Mouse (Mus musculus) bone marrow macrophage, adult 2 months (primary cell): ENCODE measurements around the gene Arid5b. TPM values are rescaled to one million over a fixed set of nuclear protein-coding genes. Genes with fewer than 3 reads are reported as not detected.

ENCODE experiments used
- H3K27ac ChIP-seq: 2 replicates; pipeline ENCODE4 v1.5.1; 2012; ENCODE audit warnings: low read depth, low read length; ENCODE audit not compliant: insufficient read depth
- H3K4me1 ChIP-seq: 2 replicates; pipeline ENCODE4 v1.6.1; 2012; ENCODE audit warnings: low read length; ENCODE audit not compliant: control insufficient read depth, insufficient read depth
- H3K4me3 ChIP-seq: 2 replicates; pipeline ENCODE4 v1.5.1; 2012; ENCODE audit warnings: mild to moderate bottlenecking, low read length, moderate library complexity; ENCODE audit not compliant: insufficient read depth
- CTCF ChIP-seq: IDR thresholded peaks from 2 replicates; pipeline ENCODE4 v1.5.1; 2012; ENCODE audit warnings: low read depth, mild to moderate bottlenecking, low read length, moderate library complexity
- POLR2A ChIP-seq: IDR thresholded peaks from 2 replicates; pipeline ENCODE4 v1.6.1; 2012; ENCODE audit warnings: mild to moderate bottlenecking, low read depth, low read length, borderline replicate concordance
- polyA plus RNA-seq: library from polyadenylated mRNA; stranded (reverse); fragments of >200 nt; gene quantifications from 2 replicates; pipeline ENCODE4 v1.2.4, GENCODE M21; 2012; ENCODE audit not compliant: missing spikeins, insufficient read depth, insufficient read length

Gene Arid5b
- polyA plus RNA-seq: 25.9 and 26.5 TPM in 2 replicates

DNA sequence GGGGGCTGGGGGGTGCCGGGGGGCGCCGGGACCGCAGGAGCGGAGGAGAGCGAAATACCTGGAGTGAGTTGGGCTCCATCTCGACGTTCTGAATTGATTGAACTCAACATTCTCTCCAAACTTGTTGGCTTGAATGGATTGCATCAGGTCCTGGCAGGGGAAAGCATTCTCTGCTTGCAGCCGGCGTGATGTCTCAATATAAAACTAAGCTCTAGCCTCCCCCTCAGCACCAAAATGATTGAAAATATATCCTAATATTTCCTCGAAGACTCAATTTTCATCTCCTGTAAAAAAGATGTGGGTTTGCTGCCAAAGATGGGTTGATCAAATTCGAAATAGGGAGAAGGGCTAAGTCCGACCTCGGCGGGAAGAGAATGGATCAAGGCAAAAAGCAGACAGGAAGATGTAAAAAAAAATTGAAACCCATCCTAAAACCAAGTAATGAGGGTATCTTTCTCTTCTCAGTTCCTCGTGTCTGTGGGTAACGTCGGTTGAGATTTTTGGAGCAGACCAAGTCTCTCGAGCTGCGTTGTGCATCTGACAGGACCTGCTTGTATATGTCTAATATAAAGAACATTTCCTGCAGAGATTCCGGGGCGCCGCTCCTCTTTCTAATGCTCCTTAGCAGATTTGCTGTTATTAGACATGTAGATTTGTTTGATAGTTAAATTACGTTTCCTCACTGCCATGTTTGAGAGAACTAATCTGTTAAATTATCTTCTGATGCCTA is at the start of gene Arid5b:
TSS of gene Arid5b (minus strand) at position 109 of the 730 bp plus-strand sequence.
- Histone ChIP-seq H3K27ac (peak within 1 kb of the TSS; percentile 99), H3K4me3 (peak within 1 kb of the TSS; percentile 96), H3K4me1 (peaks cover 12% of the 10 kb centered on the region)
- TF ChIP-seq POLR2A (no peak), CTCF (no peak)

DNA sequence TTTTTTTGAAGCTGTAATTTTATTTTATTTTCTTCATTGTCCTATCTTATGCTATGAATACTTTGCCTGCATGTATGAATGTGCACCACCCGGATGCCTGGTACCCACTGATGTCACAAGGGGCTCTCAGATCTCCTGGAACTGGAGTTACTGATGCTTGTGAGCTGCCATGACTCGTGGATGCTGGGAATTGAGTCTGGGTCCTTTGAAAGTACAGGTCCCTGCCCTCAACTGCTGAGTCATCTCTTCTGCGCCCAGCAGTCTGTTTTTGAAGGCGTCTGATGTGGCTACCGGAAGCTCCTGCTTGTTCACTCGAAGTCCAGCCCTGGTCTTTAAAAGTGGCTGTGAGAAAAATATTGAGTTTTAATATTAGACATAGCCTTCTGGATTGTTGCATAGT is 46.8 kb upstream of the Arid5b start:
- Histone ChIP-seq H3K27ac (no peak overlapping the region), H3K4me1 (no peaks in the 10 kb centered on the region), H3K4me3 (no peak overlapping the region)
- TF ChIP-seq CTCF (no peak), POLR2A (no peak)

DNA sequence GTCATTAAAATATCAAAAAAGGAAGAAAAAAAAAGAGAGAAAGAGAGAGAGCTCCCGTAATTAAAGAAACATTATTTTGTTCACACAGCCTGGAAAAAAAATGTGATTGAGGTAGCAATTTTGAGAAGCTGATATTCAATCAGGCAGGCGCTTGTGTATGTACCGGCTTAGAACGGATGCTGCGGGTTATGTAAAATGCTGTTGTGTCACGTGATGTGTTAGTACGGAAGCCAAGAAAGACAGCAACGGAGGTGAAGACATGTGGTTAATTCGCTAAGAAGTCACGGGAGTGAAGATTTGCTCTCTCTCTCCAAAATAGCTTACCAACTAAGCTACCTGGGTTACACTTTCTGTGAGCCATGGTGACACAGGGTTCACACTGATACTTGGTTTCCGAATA is 45.5 kb upstream of the Arid5b start:
- TF ChIP-seq CTCF: no peak
- no peak for TF ChIP-seq POLR2A
- H3K27ac ChIP-seq: no peak overlapping the region
- H3K4me1 ChIP-seq: no peaks in the 10 kb centered on the region
- H3K4me3 ChIP-seq: no peak overlapping the region

DNA sequence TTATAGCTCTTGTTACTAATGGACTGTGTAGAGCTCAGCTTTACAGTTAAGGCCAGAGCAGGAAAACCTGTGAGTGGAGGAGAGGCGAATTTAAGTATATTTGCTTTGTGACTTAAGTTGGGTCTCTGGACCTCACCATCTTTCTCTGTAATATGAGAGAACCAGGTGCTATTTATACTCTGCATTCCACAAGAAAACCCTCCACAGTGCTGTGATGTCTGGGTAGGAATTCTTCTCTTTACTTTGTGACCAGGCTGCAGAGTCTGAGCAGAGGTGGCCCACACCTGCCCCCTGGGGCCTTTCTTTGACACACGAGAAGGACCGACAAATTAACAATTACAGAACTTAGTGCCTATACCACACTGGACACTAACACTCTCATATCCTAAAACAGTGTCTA is 44.6 kb upstream of the Arid5b start:
- TF ChIP-seq CTCF: no peak
- TF ChIP-seq POLR2A: no peak

DNA sequence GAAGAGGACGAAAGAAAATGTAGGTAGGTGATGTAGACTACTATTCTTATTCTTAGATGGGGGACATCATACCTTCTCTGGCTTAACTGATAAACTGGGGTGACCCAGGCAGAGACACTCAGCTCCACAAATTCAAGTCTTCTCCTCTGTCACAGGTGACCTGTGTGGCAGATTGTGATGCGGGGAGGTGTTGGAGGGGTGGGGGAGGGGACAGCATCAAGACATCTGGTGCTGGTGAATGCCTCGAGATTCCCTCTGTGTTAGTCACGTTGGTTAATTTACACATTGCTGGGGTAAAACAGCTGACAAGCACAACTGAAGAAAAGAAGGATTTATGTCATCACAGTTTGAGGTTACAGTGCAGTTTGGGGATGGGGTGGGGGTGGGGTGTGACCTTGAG is 42.4 kb upstream of the Arid5b start:
- H3K4me3 ChIP-seq: no peak overlapping the region
- H3K27ac ChIP-seq: no peak overlapping the region
- TF ChIP-seq POLR2A (no peak), CTCF (no peak)
- no peaks in the 10 kb centered on the region for H3K4me1 ChIP-seq

More for the DNA sequence above, 44.6 kb upstream of the Arid5b start:
- Histone ChIP-seq H3K4me3 (no peak overlapping the region), H3K4me1 (no peaks in the 10 kb centered on the region), H3K27ac (no peak overlapping the region)

DNA sequence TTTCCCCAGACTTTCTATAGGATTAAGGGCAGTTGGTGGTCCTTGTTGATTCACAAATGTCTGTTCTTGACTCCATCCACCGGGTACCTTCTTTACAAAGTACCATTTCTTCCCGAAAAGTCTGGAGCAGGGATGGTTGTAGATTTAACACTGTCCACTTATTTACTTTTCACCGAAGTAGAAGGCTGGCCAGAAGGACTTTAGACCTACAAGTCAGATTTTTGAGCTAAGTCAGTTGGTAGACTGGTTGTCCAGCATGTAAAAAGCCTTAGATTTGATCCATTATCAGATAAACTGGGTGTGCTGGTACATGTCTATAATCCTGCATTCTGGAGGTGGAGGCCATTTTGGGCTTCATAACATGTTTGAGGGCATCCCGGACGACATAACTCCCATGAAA is 42.0 kb upstream of the Arid5b start:
- no peaks in the 10 kb centered on the region for H3K4me1 ChIP-seq
- H3K27ac ChIP-seq: no peak overlapping the region
- H3K4me3 ChIP-seq: no peak overlapping the region
- no peak for TF ChIP-seq CTCF
- no peak for TF ChIP-seq POLR2A

DNA sequence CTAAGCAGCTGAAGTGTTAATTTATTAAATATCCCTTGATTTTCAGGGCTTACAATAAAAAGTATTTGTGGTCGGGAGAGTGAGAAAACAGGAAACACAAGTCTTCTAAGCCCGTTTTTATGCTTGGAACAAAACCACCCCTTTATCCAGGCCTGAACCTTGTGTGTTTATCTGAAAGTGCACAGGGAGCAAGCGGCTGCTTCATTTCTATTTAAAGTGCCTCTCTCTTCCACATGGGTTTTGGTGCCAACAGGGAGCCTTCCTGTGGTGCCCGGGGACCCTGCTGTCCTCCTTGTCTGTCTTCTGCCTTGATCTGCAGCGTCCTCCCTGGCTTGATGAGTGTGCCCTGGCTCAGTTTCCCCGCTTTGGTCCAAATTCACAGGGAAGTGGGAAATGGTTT is 40.9 kb upstream of the Arid5b start:
- no peak overlapping the region for H3K27ac ChIP-seq
- H3K4me1 ChIP-seq: no peaks in the 10 kb centered on the region
- no peak overlapping the region for H3K4me3 ChIP-seq
- TF ChIP-seq CTCF (no peak), POLR2A (no peak)

DNA sequence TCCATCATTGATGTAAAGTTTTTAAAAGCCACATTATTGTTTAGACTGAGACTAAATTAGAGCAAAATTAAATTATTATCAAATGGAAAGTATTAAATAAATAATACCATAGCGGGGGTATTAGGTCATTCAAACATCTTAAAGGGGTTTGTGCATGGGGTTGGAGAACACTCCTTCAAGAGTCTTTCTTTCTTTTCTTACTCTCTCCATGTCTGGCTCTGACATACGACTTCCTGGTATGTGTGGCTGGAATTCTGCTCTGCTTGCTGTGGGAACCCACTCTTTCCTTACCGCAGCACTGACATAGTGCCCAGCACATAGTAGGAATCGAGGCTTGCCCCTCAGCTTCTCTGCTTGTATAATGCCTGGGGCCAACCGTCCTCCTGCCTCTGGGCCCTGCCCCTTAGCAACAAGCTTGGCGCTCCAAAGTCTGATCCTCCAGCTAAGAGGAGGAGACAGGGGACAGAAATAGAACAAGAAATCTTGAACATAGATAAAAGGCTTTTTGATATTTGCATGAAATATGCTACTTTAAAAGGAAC is 40.0 kb upstream of the Arid5b start:
- Histone ChIP-seq H3K4me1 (no peaks in the 10 kb centered on the region), H3K27ac (no peak overlapping the region), H3K4me3 (no peak overlapping the region)
- TF ChIP-seq POLR2A (no peak), CTCF (no peak)

DNA sequence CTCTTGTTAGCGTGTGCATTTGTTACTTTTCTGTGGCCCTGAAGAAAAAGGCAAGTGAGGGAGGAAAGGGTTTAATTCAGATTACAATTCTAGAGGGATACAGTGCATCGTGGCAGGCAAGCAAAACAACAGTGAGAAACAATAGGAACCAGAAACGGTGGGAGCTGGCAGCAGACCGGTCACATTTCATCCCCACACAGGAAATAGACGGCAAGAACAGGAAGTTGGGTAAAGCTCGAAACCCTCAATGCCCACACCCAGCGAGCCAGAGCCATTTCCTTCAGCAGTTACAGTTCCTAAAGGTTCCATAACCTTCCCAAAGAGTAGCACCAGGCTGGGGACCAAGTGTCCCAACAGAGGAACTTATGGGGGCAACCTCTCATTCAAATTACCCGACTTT is 34.2 kb upstream of the Arid5b start:
- peaks cover 3% of the 10 kb centered on the region; the same call in 1 of the 2 replicates for H3K4me1 ChIP-seq
- H3K4me3 ChIP-seq: no peak overlapping the region
- TF ChIP-seq POLR2A (no peak), CTCF (no peak)
- H3K27ac ChIP-seq: no peak overlapping the region

DNA sequence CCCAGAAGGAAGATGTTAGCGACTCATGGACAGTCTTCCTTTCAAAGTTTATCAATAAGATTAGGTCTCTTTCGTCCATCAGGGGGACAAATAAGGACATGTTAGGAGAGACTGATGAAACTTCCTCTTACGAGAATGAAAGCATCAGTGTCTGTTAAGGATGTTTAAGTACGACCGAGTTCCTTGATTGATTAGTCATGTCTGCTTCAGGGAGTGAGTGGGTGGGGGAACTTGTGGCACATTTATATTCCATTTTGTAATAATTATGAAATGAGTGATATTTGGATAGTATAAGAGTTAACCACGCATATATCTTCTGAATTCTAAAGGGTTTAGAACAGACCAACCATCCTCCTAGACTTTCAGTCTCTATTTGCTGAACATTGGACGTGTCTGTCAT is 22.5 kb upstream of the Arid5b start:
- TF ChIP-seq CTCF (no peak), POLR2A (no peak)

More for the DNA sequence above, 22.5 kb upstream of the Arid5b start:
- Histone ChIP-seq H3K4me1 (peaks cover 7% of the 10 kb centered on the region; the same call in 1 of the 2 replicates), H3K27ac (no peak overlapping the region), H3K4me3 (no peak overlapping the region)
